Mouse (Mus musculus): Measurements from ENCODE around the gene Phldb2.

Phldb2 gene

GRCm38 (mm10) chr16:45953394-45953793 lies at the start of gene Phldb2:
Phldb2 (minus strand) TSS chr16:45953598.
- DNase-seq (ENCODE audit: low spot score in 2 of 2), result no peak

DNA sequence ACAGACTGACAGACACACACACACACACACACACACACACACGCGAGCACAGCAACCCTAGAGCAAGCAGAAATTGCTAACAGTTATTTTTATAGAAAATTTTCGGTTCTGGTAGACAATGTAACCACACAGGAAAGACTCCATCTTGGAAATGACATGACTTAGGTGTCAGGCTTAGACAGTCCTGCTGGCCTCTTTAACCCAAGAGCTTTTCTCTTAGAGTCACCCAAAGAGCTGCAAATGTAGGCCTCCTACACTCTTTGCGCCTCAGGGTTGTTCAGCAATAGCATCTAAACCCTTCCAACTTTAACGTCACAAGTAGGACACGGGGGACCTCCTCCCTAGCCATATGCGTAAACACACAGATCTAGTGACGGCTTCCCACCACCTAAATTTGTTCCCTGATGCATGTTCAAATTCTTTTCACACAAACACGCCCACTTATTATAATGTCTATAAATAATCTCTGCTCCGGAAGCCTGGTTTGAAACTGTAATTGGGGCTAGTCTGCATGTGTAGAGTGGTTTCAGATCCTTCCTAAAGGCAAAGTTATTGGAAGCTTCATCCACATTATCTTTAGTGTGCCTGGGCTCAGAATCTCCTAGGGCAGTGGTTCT lies 48.3 kb upstream of the Phldb2 start:
- no peak for DNase-seq (ENCODE audit: low spot score in 2 of 2)

- no peak for DNase-seq (ENCODE audit: low spot score in 2 of 2)
Observed at GRCm38 (mm10) chr16:46000976-46001375, 47.6 kb upstream of the Phldb2 start.

DNA sequence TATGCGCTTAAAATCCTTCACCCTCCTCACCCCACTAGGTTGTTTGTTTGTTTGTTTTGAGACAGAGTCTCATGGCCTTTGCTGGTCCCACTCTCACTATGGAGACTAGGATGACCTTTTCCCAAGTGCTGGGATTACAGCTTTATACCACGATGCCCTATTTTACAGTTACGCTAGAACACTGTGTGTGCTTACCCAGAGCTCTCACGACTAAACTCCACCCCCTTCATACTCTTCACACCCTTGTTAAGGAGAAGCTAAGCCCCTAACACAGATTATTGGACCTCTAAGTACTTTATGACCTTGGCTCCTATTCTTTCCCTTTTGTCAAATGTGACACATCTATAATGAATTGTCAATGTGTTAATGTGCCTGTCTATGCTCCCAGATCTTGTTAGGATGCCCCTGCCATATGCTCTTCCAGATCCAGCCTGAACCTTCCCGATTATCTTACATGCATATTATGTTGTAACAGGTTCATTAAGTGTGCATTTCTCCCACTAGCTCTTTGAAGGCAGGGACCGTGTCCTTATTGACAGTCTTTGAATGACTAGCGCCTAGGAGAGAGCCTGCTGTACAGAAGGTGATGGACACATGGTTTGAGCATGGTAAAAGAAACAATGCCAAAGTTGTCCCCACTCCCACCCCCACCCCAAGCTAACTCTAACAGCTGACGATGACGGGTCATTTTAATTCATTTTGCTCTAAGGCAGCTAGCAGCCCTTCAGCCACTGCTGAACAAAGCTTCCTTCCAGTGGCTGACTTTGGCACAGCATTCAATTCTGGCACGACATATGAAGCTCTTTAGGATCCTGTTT lies 46.2 kb upstream of the Phldb2 start:
- no peak for DNase-seq (ENCODE audit: low spot score in 2 of 2)

- DNase-seq (ENCODE audit: low spot score in 2 of 2), result no peak
Observed at GRCm38 (mm10) chr16:45998231-45998630, 44.8 kb upstream of the Phldb2 start.

- no peak for DNase-seq (ENCODE audit: low spot score in 2 of 2)
Observed at GRCm38 (mm10) chr16:45990901-45991676, 37.7 kb upstream of the Phldb2 start.

GRCm38 (mm10) chr16:45986236-45986635 lies 32.8 kb upstream of the Phldb2 start:
- no peak for DNase-seq (ENCODE audit: low spot score in 2 of 2)

DNA sequence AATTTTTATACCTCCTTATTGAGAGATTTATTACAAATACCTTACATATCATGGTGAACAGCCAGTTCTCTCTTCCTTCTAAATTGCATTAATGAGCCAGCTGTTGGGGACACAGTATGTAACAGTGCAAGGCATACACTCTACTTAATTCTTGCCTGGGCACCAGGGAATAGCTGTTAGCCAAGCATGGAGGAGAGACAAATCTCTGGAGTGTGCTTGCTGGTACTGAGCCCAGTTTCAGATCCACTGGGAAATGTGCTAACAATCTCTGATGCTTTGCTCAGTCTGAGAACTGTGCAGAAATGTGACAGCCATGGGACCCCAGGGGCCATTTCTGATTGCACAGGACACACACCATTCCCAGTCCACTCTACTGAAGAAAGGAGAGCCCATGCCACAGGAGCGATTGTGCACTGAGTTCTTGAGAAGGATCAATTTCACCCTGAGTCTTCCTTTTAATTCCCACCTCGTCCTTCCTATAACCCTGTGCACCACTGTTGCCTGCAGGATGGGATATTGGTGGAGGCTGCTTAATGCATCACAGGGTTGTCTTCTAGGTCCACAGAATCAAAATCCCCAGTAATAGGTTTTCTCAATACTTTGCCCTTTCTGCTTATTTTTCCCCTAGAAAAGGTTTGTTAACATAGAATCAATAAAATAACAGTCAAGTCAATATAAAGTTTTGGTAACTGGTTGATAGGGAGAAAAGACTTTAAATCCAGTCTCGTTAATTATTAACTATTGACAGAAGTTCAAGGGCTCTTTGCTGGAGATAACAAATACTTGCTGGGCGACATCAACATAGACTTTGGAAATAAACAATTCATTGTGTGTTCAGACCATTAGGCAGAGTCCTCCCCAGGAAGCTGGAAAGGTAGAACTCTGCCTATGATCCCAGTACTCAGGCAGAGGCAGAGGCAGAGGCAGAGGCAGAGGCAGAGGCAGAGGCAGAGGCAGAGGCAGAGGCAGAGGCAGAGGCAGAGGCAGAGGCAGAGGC lies 31.5 kb upstream of the Phldb2 start:
- no peak for DNase-seq (ENCODE audit: low spot score in 2 of 2)

GRCm38 (mm10) chr16:45976251-45976650 lies 22.9 kb upstream of the Phldb2 start:
- no peak for DNase-seq (ENCODE audit: low spot score in 2 of 2)

- DNase-seq (ENCODE audit: low spot score in 2 of 2), result no peak
Observed at GRCm38 (mm10) chr16:45973959-45974686, 20.7 kb upstream of the Phldb2 start.

DNA sequence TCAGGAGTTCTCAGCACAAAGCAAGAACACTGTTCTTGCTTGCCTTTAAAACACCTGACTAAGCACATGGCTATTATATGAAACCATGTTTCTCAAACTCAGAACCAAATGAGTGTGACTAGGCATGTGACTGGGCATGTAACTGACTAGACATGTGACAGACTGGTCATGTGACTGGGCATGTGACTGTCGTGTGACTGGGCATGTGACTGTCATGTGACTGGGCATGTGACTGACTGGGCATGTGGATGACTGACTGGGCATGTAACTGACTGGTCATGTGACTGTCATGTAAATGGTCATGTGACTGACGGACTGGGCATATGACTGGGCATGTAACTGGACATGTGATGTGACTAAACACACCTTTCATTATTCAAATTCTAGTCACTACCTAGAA lies 16.8 kb upstream of the Phldb2 start:
- no peak for DNase-seq (ENCODE audit: low spot score in 2 of 2)

DNA sequence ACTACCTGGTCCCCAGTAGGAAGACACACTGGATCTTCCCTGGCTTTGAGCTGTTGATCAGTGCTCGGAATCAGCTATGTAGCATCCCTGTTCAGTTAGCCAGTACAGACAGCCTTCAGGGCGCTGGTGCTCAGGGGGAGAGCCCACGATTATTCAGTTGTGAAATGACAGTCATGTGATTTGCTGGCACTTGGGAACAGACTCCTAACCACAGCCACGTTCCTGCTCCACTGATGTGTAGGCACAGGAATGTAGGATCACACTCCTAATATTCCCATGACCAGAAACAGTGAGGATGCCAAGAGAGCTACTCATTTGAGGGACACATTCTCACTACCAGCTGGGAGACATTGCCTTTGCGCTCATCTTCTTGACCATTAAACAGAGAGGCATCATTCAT lies 15.3 kb upstream of the Phldb2 start:
- DNase-seq (ENCODE audit: low spot score in 2 of 2), result no peak

DNA sequence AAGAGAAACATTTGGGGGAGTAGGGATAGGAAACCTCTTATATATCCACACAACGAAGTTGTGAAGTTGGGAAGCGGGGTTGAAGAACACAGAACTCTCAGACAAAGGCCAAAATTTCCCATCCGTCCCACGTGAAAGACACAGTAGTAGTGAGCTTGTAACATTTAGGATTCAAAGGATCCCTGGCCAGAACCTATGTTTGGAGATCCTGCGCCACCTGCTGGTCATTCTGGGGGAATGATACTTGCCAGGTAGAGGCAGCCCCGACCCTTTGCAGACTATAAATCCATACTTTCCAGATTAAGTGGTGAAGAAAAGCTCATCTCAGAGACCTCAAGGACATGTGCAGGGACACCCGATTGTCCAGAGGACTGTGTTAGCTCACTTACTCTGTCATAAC lies 14.1 kb upstream of the Phldb2 start:
- DNase-seq (ENCODE audit: low spot score in 2 of 2), result peak; percentile 15 to 69

DNA sequence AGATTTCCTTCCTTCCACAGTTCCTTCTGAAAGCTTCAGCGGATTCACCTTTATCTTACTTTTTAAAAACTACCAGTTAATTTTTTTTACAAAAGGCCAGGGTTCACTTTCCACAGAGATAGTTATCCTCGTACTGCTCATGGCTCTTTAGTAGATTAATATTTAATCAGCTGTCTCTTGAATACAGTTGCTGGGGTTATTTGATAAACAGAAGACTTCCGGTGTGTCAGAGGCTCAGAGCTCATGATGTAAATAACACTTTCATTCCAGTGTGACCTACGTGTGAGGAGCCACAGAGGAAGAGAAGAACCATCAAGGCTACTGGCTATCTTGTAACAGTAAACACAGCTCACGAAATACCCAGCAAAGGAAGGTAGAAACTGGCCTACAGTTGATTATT lies 13.2 kb upstream of the Phldb2 start:
- no peak for DNase-seq (ENCODE audit: low spot score in 2 of 2)

DNA sequence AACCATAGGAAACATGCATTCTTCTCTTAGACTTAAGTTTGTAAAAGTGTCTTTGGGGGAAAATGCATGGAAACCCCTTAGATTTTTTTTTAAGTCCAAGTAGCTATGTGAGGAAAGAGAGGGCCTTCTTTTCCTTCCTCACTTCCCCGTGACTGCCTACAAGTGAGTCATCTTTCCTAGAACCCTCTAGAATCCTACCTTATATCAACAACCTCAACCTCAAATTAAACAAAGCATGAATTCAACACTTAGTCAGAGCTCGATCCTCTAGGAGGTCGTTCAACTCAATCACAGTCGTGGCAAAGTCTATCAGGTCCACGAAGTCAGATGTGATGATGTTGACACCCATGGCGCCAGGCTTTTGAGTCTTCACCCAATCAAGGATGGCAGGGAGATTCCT lies 11.4 kb upstream of the Phldb2 start:
- no peak for DNase-seq (ENCODE audit: low spot score in 2 of 2)

- no peak for DNase-seq (ENCODE audit: low spot score in 2 of 2)
Observed at GRCm38 (mm10) chr16:45963837-45964236, 10.4 kb upstream of the Phldb2 start.

GRCm38 (mm10) chr16:45963088-45963487 lies 9.7 kb upstream of the Phldb2 start:
- DNase-seq (ENCODE audit: low spot score in 2 of 2), result no peak

DNA sequence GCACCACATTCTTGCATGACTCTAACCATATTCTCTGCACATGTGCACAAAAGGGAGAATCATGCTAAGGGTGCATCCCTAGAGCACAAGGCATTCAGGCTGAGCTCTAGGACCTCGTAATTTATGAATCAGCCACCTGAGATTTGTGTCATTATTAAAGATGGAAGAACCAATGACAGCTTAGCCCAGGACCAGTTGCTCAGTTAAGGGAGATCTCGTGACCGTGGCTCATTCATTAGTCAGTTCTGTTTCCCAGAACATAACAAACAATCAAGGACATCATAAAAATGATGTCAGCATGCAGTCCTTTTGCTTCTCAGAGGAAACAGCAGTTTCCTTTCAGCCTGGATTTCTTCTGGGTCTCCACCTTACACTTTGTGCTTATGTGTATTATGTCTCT lies 7.6 kb upstream of the Phldb2 start:
- no peak for DNase-seq (ENCODE audit: low spot score in 2 of 2)

DNA sequence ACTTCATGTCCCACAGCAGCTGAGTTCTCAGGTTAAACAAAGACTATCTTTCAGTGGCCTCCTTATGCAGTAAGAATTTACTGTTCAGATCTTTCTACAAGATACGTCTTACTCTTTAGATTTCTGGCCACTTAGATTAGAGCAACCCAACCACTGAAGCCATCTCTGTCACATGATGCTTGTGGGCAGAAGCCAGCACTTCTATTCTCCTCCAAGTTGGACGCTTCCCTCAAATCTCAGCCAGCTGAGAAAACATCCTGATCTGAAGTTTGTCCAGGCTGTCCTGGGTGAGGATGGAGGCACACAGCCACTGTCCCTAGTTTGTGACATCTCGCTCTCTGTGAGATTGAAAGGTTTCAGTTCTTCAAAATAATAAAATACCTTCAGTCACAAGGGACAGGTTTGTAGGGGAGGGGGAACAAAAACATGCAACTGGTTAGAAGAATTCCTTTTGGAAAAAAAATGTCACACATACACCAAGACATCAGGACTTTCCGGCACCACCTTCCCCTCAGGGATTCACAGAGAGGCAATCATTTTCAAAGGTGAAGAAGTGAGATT lies 3.1 kb upstream of the Phldb2 start:
- no peak for DNase-seq (ENCODE audit: low spot score in 2 of 2)

GRCm38 (mm10) chr16:45952501-45952900 lies 897 bp downstream of the Phldb2 start:
- no peak for DNase-seq (ENCODE audit: low spot score in 2 of 2)
